Mouse (Mus musculus): ENCODE data around the gene Spata21. TPM values are rescaled to one million over a fixed set of nuclear protein-coding genes. Genes with fewer than 3 reads are reported as not detected.

Spata21 gene
- 0.26 TPM in 1 of 2 replicates, not detected in the other for polyA plus RNA-seq (2016; fragmentation: Nextera tagmentation; extraction: Ambion mirVana)

- no peaks in the 10 kb centered on the region for H3K4me1 ChIP-seq
- no peaks in the 10 kb centered on the region for H3K27me3 ChIP-seq
- H3K4me2 ChIP-seq: no peak within 1 kb of the TSS
- WGBS: 72% methylated on average over 6 of the region's 6 CpGs
- no peak within 1 kb of the TSS for H3K27ac ChIP-seq
- no peaks in the 10 kb centered on the region for H3K36me3 ChIP-seq (replicated peaks)
- no peak for ATAC-seq (ENCODE audit: low FRiP score)
- no peak within 1 kb of the TSS for H3K9ac ChIP-seq
- no peak within 1 kb of the TSS for H3K4me3 ChIP-seq (replicated peaks)
- no peaks in the 10 kb centered on the region for H3K9me3 ChIP-seq
These were observed at the start of gene Spata21 for GRCm38 (mm10) chr4:141088033-141088432. Gene Spata21 (plus strand): TSS chr4:141088333.

GRCm38 (mm10) chr4:141041117-141041516 is 47.0 kb upstream of the Spata21 start:
- no peak overlapping the region for H3K9ac ChIP-seq
- WGBS: 64% methylated on average over 12 of the region's 12 CpGs
- no peak for ATAC-seq (ENCODE audit: low FRiP score)
- no peaks in the 10 kb centered on the region for H3K27me3 ChIP-seq
- peaks cover 9% of the 10 kb centered on the region; the same call in 1 of the 2 replicates for H3K4me1 ChIP-seq
- no peak overlapping the region for H3K4me3 ChIP-seq (replicated peaks)
- H3K36me3 ChIP-seq (replicated peaks): peaks cover 82% of the 10 kb centered on the region
- H3K9me3 ChIP-seq: no peaks in the 10 kb centered on the region
- H3K4me2 ChIP-seq: no peak overlapping the region
- H3K27ac ChIP-seq: no peak overlapping the region

- WGBS: 21% methylated on average over 8 of the region's 8 CpGs
- peak; percentile 52; the same call in 1 of the 2 replicates for ATAC-seq (ENCODE audit: low FRiP score)
- no peak overlapping the region for H3K27ac ChIP-seq
- no peak overlapping the region for H3K4me3 ChIP-seq (replicated peaks)
- H3K9me3 ChIP-seq: no peaks in the 10 kb centered on the region
- no peaks in the 10 kb centered on the region for H3K27me3 ChIP-seq
- no peak overlapping the region for H3K9ac ChIP-seq
- H3K4me2 ChIP-seq: no peak overlapping the region
- H3K36me3 ChIP-seq (replicated peaks): peaks cover 61% of the 10 kb centered on the region
- peaks cover 29% of the 10 kb centered on the region for H3K4me1 ChIP-seq
These were observed 43.3 kb upstream of the Spata21 start for GRCm38 (mm10) chr4:141044816-141045215.

GRCm38 (mm10) chr4:141048810-141049475 is 39.2 kb upstream of the Spata21 start:
- ATAC-seq (ENCODE audit: low FRiP score): peak; percentile 28
- 30% methylated on average over 17 of the region's 17 CpGs for WGBS
- H3K4me3 ChIP-seq (replicated peaks): peak overlapping the region; percentile 7

GRCm38 (mm10) chr4:141049476-141049835 is 38.7 kb upstream of the Spata21 start:
- Histone ChIP-seq H3K4me3 (replicated peaks) (peak overlapping the region; percentile 7; the same call in 1 of the 2 replicates), H3K9ac (peak overlapping the region; percentile 41; the same call in 1 of the 2 replicates), H3K4me1 (peaks cover 69% of the 10 kb centered on the region), H3K36me3 (replicated peaks) (peaks cover 22% of the 10 kb centered on the region), H3K27me3 (no peaks in the 10 kb centered on the region), H3K27ac (peak overlapping the region; percentile 98), H3K4me2 (peak overlapping the region; percentile 43), H3K9me3 (no peaks in the 10 kb centered on the region)
- ATAC-seq (ENCODE audit: low FRiP score): peak; percentile 75
- 15% methylated on average over 4 of the region's 4 CpGs for WGBS

More at GRCm38 (mm10) chr4:141048810-141049475, 39.2 kb upstream of the Spata21 start:
- peaks cover 64% of the 10 kb centered on the region for H3K4me1 ChIP-seq
- no peaks in the 10 kb centered on the region for H3K27me3 ChIP-seq
- no peaks in the 10 kb centered on the region for H3K9me3 ChIP-seq
- peak overlapping the region; percentile 41; the same call in 1 of the 2 replicates for H3K9ac ChIP-seq
- H3K4me2 ChIP-seq: peak overlapping the region; percentile 43
- peak overlapping the region; percentile 98 for H3K27ac ChIP-seq
- H3K36me3 ChIP-seq (replicated peaks): peaks cover 22% of the 10 kb centered on the region

- Histone ChIP-seq H3K36me3 (replicated peaks) (peaks cover 27% of the 10 kb centered on the region), H3K9ac (peak overlapping the region; percentile 8; the same call in 1 of the 2 replicates), H3K27ac (peak overlapping the region; percentile 93), H3K9me3 (no peaks in the 10 kb centered on the region), H3K4me2 (peak overlapping the region; percentile 49), H3K27me3 (no peaks in the 10 kb centered on the region), H3K4me1 (peaks cover 62% of the 10 kb centered on the region), H3K4me3 (replicated peaks) (no peak overlapping the region)
- no peak for ATAC-seq (ENCODE audit: low FRiP score)
- 78% methylated on average over 12 of the region's 12 CpGs for WGBS
These were observed 35.7 kb upstream of the Spata21 start for GRCm38 (mm10) chr4:141052442-141052841.

- Histone ChIP-seq H3K9me3 (no peaks in the 10 kb centered on the region), H3K4me3 (replicated peaks) (peak overlapping the region; percentile 18), H3K4me1 (peaks cover 59% of the 10 kb centered on the region), H3K4me2 (peak overlapping the region; percentile 49), H3K36me3 (replicated peaks) (peaks cover 29% of the 10 kb centered on the region), H3K27ac (peak overlapping the region; percentile 93), H3K9ac (peak overlapping the region; percentile 53; the same call in 1 of the 2 replicates), H3K27me3 (no peaks in the 10 kb centered on the region)
- WGBS: 23% methylated on average over 8 of the region's 8 CpGs
- no peak for ATAC-seq (ENCODE audit: low FRiP score)
These were observed 35.0 kb upstream of the Spata21 start for GRCm38 (mm10) chr4:141053138-141053537.

- WGBS: 3% methylated on average over 17 of the region's 17 CpGs
- H3K4me2 ChIP-seq: peak overlapping the region; percentile 49
- peak; percentile 70 for ATAC-seq (ENCODE audit: low FRiP score)
- H3K27me3 ChIP-seq: no peaks in the 10 kb centered on the region
- H3K9ac ChIP-seq: peak overlapping the region; percentile 53; the same call in 1 of the 2 replicates
- H3K36me3 ChIP-seq (replicated peaks): peaks cover 29% of the 10 kb centered on the region
- peaks cover 55% of the 10 kb centered on the region for H3K4me1 ChIP-seq
- H3K27ac ChIP-seq: peak overlapping the region; percentile 93
- no peaks in the 10 kb centered on the region for H3K9me3 ChIP-seq
- peak overlapping the region; percentile 18 for H3K4me3 ChIP-seq (replicated peaks)
These were observed 34.5 kb upstream of the Spata21 start for GRCm38 (mm10) chr4:141053568-141054161.

GRCm38 (mm10) chr4:141056970-141057369 is 31.2 kb upstream of the Spata21 start:
- no peak overlapping the region for H3K27ac ChIP-seq
- no peak overlapping the region for H3K4me3 ChIP-seq (replicated peaks)
- H3K9ac ChIP-seq: no peak overlapping the region
- H3K27me3 ChIP-seq: no peaks in the 10 kb centered on the region
- no peaks in the 10 kb centered on the region for H3K9me3 ChIP-seq
- H3K4me2 ChIP-seq: no peak overlapping the region
- H3K4me1 ChIP-seq: peaks cover 48% of the 10 kb centered on the region
- no peak for ATAC-seq (ENCODE audit: low FRiP score)
- 94% methylated on average over 10 of the region's 10 CpGs for WGBS
- peaks cover 29% of the 10 kb centered on the region for H3K36me3 ChIP-seq (replicated peaks)

GRCm38 (mm10) chr4:141058835-141059234 is 29.3 kb upstream of the Spata21 start:
- peak overlapping the region; percentile 70; the same call in 1 of the 2 replicates for H3K4me2 ChIP-seq
- H3K27ac ChIP-seq: 0 out of 2 replicates have a peak overlapping the region, but pooled peaks have one; percentile 19
- no peaks in the 10 kb centered on the region for H3K27me3 ChIP-seq
- peaks cover 29% of the 10 kb centered on the region for H3K4me1 ChIP-seq
- H3K9ac ChIP-seq: 0 out of 2 replicates have a peak overlapping the region, but pooled peaks have one; percentile 21
- H3K9me3 ChIP-seq: no peaks in the 10 kb centered on the region
- H3K36me3 ChIP-seq (replicated peaks): peaks cover 29% of the 10 kb centered on the region
- H3K4me3 ChIP-seq (replicated peaks): no peak overlapping the region
- WGBS: 81% methylated on average over 8 of the region's 9 CpGs
- ATAC-seq (ENCODE audit: low FRiP score): no peak

- 2% methylated on average over 32 of the region's 32 CpGs for WGBS
- H3K27me3 ChIP-seq: no peaks in the 10 kb centered on the region
- H3K4me1 ChIP-seq: peaks cover 23% of the 10 kb centered on the region
- peak overlapping the region; percentile 57 for H3K4me3 ChIP-seq (replicated peaks)
- peak overlapping the region; percentile 77 for H3K9ac ChIP-seq
- ATAC-seq (ENCODE audit: low FRiP score): no peak; the same call in 1 of the 2 replicates
- peak overlapping the region; percentile 70 for H3K4me2 ChIP-seq
- peaks cover 26% of the 10 kb centered on the region for H3K36me3 ChIP-seq (replicated peaks)
- no peaks in the 10 kb centered on the region for H3K9me3 ChIP-seq
- peak overlapping the region; percentile 88 for H3K27ac ChIP-seq
These were observed 28.3 kb upstream of the Spata21 start for GRCm38 (mm10) chr4:141059616-141060425.
